Mouse (Mus musculus) Muller cell, postnatal 12 days (primary cell): ENCODE measurements around the gene Pcgf5.
"Not testable (repeated sequence)": the region's sequence is repeated elsewhere in the genome, so short reads cannot be mapped to it uniquely, and the experiment has no call there.

Source experiments
- DNase-seq: peaks from one replicate; pipeline ENCODE4 v3.0.0-alpha.2; 2015; ENCODE audit errors: inconsistent ontology term

Pcgf5 gene

GRCm38 (mm10) chr19:36384426-36384825 is 36.3 kb downstream of the Pcgf5 start:
- DNase-seq: no peak

DNA sequence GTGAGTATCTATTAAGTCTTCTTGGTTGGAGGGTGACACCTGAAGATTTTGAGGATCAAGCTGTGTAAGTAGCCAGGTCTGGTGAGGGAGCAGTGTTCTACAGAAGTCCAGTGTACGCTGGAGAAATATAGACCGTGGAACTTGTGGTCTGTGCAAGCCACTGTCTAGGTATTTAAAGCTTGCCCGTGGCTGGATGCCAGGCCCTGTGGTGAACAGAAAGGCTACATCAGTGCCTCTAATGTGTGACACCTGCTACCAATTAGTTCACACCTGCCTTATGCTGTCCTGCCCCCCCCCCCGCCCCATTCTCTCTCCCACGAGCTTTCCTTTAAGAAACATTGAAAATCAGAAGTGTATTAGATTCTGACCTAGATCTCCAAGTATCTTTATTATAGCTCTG is 40.4 kb downstream of the Pcgf5 start:
- peak; percentile 22 for DNase-seq

GRCm38 (mm10) chr19:36390714-36391113 is 42.6 kb downstream of the Pcgf5 start:
- DNase-seq: no peak

DNA sequence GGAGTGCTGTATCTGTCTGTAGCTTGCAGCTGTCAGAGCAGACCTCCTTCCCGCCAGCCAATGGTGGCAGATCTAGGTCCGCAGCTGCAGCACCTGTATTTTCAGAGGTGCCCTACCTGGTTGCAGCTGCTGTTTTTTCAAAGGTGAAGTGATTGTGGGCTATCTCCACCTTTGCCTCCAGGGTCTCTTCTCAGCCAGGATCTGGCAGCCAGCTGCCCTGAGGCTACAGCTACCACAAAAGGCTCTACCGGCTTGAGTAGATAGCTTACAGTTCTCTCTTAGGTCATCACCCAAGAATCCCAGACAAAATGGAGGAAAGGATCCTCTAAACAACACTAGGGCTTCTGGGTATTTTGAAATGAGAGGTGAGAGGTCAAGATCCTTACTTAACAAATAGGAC is 50.4 kb downstream of the Pcgf5 start:
- no peak for DNase-seq

DNA sequence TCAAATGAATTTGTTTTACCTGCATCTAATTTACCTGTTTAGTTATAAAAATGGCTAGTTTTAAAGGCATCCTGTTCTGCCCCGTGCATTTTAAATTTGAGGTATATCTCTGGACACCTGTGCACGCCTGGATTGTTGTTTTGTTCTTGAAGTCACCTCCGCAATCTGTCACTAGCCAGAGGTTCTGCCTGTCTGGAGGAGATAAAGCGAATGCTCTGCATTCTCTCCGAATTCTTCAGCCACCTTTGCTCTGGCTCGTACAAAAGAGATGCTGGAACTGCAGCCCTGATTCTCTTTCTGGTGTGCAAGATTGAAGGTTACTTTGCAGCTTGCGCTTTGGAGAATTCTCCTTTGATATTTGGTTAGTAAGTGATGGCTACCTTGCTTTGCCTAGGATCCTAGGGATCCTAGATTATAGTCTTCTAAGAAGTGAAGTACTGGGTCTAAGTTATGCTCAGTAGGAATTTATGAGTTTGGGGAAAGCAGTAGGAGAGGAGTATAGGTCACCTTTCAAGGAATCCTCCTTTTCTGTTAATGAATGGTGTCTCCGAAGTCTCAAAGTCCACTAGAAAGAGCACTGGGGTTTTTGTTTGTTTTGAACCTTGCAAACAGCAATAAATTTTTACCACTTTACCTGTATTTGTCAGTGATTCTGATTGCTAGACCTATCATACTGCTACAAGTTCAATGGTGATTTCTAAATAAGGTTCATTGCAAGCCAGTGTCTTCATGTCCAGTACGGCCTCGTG is 60.4 kb downstream of the Pcgf5 start:
- DNase-seq: no peak

GRCm38 (mm10) chr19:36409280-36409860 is 61.3 kb downstream of the Pcgf5 start:
- peak; percentile 97 for DNase-seq

GRCm38 (mm10) chr19:36409861-36410392 is 61.8 kb downstream of the Pcgf5 start:
- DNase-seq: no peak

DNA sequence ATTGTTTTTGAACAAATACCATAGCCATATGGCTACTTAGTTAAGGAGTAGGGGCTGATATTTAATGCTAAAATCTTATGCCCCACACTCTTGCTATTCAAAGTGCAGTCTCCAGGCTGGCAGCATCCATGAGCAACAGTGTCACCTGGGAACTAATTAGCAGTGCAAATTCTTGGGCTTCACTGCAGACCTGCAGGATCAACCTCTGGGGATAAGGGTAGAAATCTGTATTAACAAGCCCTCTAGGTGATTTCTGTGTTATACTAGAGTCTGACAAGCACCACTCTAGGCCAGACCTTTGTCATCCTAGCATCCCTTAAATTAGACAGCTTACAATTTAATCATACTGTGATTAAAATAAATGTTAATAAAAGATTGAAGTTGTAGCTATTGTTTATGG is 71.8 kb downstream of the Pcgf5 start:
- DNase-seq: no peak

DNA sequence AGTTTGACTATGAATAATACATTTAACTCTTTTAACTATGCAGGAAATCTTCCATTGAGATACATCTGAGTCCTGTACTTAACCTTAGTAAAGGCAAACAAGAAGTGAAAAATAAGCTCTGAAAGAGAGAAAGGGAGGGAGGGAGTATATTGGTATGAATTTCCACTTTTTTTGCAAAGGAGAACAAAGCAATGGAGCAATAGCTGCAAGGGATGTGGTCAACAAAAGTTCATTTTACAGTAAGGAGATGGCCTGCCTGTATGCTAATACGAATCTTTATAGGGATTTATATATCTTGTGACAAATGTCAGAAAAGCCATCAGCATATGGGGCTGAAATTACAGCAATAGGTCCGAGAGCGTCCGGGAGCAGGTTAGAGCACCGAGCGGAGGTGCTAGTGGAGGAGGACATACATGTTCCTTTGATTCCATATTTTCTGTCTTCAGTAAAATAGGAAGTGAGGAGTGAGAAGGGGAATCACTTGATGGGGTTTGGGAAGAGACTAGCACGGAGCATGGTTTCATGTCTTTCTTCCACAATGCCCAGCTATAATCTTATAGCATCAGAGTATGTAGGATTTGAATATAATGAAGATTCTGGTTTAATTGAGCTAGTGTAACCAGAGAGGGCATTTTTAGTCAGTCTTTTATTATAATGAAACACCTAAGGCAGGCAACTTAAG is 79.2 kb downstream of the Pcgf5 start:
- no peak for DNase-seq

DNA sequence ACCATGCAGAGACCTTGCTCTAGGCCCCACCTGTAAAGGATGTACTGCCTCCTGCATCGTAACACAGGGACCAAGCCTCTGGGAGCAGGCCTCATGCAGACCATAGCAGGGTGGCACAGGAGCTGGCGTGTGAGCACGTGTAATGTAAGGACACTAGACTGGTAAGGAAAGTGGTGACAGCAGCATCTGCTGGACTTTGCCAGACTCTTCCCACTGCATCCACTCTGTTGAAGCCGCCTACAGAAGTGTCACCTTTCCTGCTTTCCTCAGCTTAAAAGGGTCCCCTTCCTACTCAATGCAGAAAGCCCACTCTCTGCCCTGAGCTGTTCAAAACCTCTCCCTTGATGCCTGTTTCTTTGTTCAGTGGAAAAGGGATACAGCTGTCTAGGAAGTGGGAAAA is 80.0 kb downstream of the Pcgf5 start:
- DNase-seq: no peak

GRCm38 (mm10) chr19:36429354-36429753 is 81.2 kb downstream of the Pcgf5 start:
- DNase-seq: no peak

GRCm38 (mm10) chr19:36433161-36433560 is 85.1 kb downstream of the Pcgf5 start:
- no peak for DNase-seq

GRCm38 (mm10) chr19:36439894-36440714 is 92.0 kb downstream of the Pcgf5 start:
- DNase-seq: peak; percentile 5

- DNase-seq: no peak
These were observed 103.0 kb downstream of the Pcgf5 start for GRCm38 (mm10) chr19:36450997-36451608.

- no peak for DNase-seq
These were observed 103.6 kb downstream of the Pcgf5 start for GRCm38 (mm10) chr19:36451731-36452130.

DNA sequence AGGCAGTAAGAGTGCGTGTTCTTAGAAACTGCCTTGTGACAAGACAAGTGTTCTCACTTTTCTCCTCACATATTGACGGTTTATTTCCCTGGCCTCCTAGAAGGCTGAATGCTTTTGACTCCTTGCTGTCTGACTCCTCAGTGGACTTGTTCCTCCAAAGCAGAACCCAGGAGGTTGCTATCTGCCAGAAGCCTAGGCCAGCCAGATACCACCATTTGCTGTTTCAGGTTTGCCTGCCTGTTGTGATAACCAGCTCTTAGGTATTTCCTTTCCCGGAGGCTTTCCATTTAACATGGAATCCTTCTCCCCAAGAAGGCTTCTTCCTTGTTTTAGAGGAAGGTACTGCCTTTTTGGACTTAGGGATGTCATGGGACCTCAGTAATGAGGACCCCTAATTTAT is 104.1 kb downstream of the Pcgf5 start:
- DNase-seq: not testable (repeated sequence)

DNA sequence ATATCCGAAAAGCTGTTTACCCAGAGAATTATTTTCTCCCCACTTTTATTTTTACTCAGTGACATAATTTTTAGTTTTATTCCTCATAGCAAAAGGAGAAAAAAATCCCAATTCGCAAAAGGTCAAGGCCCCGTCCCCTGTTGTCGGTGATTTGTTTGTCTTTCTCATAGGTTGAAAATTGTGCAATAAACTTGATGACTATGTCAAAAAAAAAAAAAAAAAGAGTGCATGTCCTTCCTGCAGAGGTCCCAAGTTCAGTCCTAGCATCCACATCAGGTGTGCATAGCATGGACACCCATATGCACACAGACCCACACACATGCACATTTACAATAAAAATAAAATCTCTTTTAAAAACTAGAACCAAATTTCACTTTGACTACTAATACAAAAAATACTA is 105.3 kb downstream of the Pcgf5 start:
- no peak for DNase-seq

DNA sequence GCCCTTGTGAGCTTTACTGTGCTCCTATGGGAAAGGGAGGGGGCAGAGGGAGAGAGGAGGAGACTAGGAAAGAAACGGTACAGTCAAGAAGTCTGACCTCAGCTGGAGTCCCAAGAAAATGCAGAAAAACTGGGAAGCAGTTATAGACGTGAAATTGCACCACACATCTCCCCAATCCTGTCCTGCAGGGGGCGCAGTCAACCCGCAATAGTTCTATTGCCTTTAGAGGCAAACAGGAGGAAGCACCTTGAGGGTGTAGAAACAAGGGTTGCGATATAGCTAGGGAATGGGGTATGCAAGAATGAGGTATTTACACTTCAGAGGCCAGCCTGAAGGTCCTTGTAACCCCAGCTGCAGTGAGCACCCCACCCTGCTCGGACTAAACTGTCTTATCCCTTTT is 122.0 kb downstream of the Pcgf5 start:
- DNase-seq: peak; percentile 10

DNA sequence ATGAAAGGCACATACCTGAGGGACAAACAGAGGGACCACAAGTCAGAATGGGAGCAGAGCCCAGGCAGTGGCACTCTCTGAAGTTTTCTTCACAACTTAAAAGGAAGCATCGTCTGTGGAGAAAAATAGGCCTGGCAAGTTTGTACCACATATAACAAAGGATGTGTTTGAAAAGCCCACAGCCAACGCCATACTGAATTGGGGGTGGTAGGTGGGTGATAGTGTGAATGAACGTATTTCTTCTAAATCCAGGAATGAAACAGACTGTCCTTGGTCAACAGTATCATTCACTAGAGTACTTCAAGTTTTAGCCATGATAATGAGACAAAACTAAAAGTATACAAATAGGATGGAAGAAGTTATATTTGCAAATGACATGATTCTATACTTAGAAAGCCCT is 123.2 kb downstream of the Pcgf5 start:
- no peak for DNase-seq

DNA sequence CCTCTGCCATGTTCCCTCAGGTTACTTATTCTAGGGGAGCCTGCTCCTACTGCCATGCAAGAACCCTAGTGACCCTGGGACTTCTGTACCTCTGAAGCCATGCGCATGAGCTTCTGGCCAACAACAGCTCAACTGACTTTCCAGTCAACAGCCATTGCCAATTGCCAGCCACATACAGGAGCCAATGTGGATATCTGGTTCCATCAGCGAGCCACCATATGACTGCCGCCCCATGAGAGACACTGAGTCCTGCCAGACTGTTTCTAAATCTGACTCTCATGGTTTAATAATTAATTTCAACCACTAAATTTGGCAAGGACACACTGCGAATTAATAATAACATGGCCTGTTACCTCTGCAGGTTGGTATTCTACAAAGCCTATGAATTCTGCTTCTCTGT is 128.5 kb downstream of the Pcgf5 start:
- DNase-seq: no peak

- DNase-seq: no peak
These were observed 129.0 kb downstream of the Pcgf5 start for GRCm38 (mm10) chr19:36477151-36477550.
